Mouse (Mus musculus): ENCODE measurements around the gene Grm5. TPM values are rescaled to one million over a fixed set of nuclear protein-coding genes. Genes with fewer than 3 reads are reported as not detected.
A peak's percentile ranks its signal among the peaks of the same experiment; 100 is the strongest.

Grm5 gene
- polyA plus RNA-seq, 1 experiment from 2014 or later: 89.6 TPM

- Histone ChIP-seq H3K4me1 (no peaks in the 10 kb centered on the region), H3K9me3 (replicated peaks) (no peaks in the 10 kb centered on the region), H3K27me3 (replicated peaks) (no peaks in the 10 kb centered on the region), H3K36me3 (no peaks in the 10 kb centered on the region), H3K4me3 (replicated peaks) (no peak overlapping the region), H3K9ac (replicated peaks) (no peak overlapping the region), H3K27ac (replicated peaks) (no peak overlapping the region), H3K4me2 (no peak overlapping the region)
- no peak for ATAC-seq (ENCODE audit: low FRiP score)
- 56% methylated on average over 1 of the region's 1 CpGs for WGBS
These were observed 132.4 kb downstream of the Grm5 start for GRCm38 (mm10) chr7:87716393-87716792.

- 58% methylated on average over 1 of the region's 1 CpGs for WGBS
- Histone ChIP-seq H3K27me3 (replicated peaks) (no peaks in the 10 kb centered on the region), H3K4me3 (replicated peaks) (no peak overlapping the region), H3K4me1 (no peaks in the 10 kb centered on the region), H3K36me3 (no peaks in the 10 kb centered on the region), H3K4me2 (no peak overlapping the region), H3K27ac (replicated peaks) (no peak overlapping the region), H3K9ac (replicated peaks) (no peak overlapping the region), H3K9me3 (replicated peaks) (no peaks in the 10 kb centered on the region)
- no peak for ATAC-seq (ENCODE audit: low FRiP score)
These were observed 134.7 kb downstream of the Grm5 start for GRCm38 (mm10) chr7:87718631-87719030.

GRCm38 (mm10) chr7:87734511-87734910, 150.5 kb downstream of the Grm5 start:
- H3K36me3 ChIP-seq: no peaks in the 10 kb centered on the region
- no peaks in the 10 kb centered on the region for H3K9me3 ChIP-seq (replicated peaks)
- ATAC-seq (ENCODE audit: low FRiP score): no peak
- no peak overlapping the region for H3K4me3 ChIP-seq (replicated peaks)
- H3K9ac ChIP-seq (replicated peaks): no peak overlapping the region
- no peaks in the 10 kb centered on the region for H3K27me3 ChIP-seq (replicated peaks)
- no peaks in the 10 kb centered on the region for H3K4me1 ChIP-seq
- no peak overlapping the region for H3K27ac ChIP-seq (replicated peaks)
- no peak overlapping the region for H3K4me2 ChIP-seq

- Histone ChIP-seq H3K9ac (replicated peaks) (no peak overlapping the region), H3K27ac (replicated peaks) (no peak overlapping the region), H3K4me3 (replicated peaks) (no peak overlapping the region), H3K4me2 (no peak overlapping the region), H3K9me3 (replicated peaks) (no peaks in the 10 kb centered on the region), H3K4me1 (no peaks in the 10 kb centered on the region), H3K36me3 (no peaks in the 10 kb centered on the region), H3K27me3 (replicated peaks) (no peaks in the 10 kb centered on the region)
- ATAC-seq (ENCODE audit: low FRiP score): no peak
- WGBS: 60% methylated on average over 2 of the region's 2 CpGs
These were observed 178.0 kb downstream of the Grm5 start for GRCm38 (mm10) chr7:87761945-87762344.

- Histone ChIP-seq H3K9me3 (replicated peaks) (no peaks in the 10 kb centered on the region), H3K4me1 (no peaks in the 10 kb centered on the region), H3K27me3 (replicated peaks) (no peaks in the 10 kb centered on the region), H3K36me3 (no peaks in the 10 kb centered on the region), H3K4me2 (no peak overlapping the region), H3K9ac (replicated peaks) (no peak overlapping the region), H3K4me3 (replicated peaks) (no peak overlapping the region), H3K27ac (replicated peaks) (no peak overlapping the region)
- WGBS: 31% methylated on average over 3 of the region's 3 CpGs
- peak; percentile 59; the same call in 1 of the 2 replicates for ATAC-seq (ENCODE audit: low FRiP score)
These were observed 178.4 kb downstream of the Grm5 start for GRCm38 (mm10) chr7:87762376-87762775.

- Histone ChIP-seq H3K36me3 (no peaks in the 10 kb centered on the region), H3K4me1 (no peaks in the 10 kb centered on the region), H3K9me3 (replicated peaks) (no peaks in the 10 kb centered on the region), H3K4me3 (replicated peaks) (no peak overlapping the region), H3K9ac (replicated peaks) (no peak overlapping the region), H3K4me2 (no peak overlapping the region), H3K27me3 (replicated peaks) (no peaks in the 10 kb centered on the region), H3K27ac (replicated peaks) (no peak overlapping the region)
- no peak for ATAC-seq (ENCODE audit: low FRiP score)
- WGBS: 83% methylated on average over 1 of the region's 1 CpGs
These were observed 203.6 kb downstream of the Grm5 start for GRCm38 (mm10) chr7:87787560-87787959.

GRCm38 (mm10) chr7:87788963-87789362, 205.0 kb downstream of the Grm5 start:
- H3K4me2 ChIP-seq: no peak overlapping the region
- H3K9ac ChIP-seq (replicated peaks): no peak overlapping the region
- no peaks in the 10 kb centered on the region for H3K4me1 ChIP-seq
- H3K4me3 ChIP-seq (replicated peaks): no peak overlapping the region
- no peaks in the 10 kb centered on the region for H3K9me3 ChIP-seq (replicated peaks)
- H3K36me3 ChIP-seq: no peaks in the 10 kb centered on the region
- no peaks in the 10 kb centered on the region for H3K27me3 ChIP-seq (replicated peaks)
- peak; percentile 74 for ATAC-seq (ENCODE audit: low FRiP score)
- no peak overlapping the region for H3K27ac ChIP-seq (replicated peaks)

GRCm38 (mm10) chr7:87793896-87794295, 209.9 kb downstream of the Grm5 start:
- H3K9me3 ChIP-seq (replicated peaks): no peaks in the 10 kb centered on the region
- no peak overlapping the region for H3K27ac ChIP-seq (replicated peaks)
- no peak for ATAC-seq (ENCODE audit: low FRiP score)
- no peaks in the 10 kb centered on the region; the same call in 1 of the 2 replicates for H3K36me3 ChIP-seq
- WGBS: 79% methylated on average over 4 of the region's 4 CpGs
- H3K4me1 ChIP-seq: no peaks in the 10 kb centered on the region
- no peak overlapping the region for H3K4me3 ChIP-seq (replicated peaks)
- no peak overlapping the region for H3K4me2 ChIP-seq
- no peak overlapping the region for H3K9ac ChIP-seq (replicated peaks)
- no peaks in the 10 kb centered on the region for H3K27me3 ChIP-seq (replicated peaks)

GRCm38 (mm10) chr7:87824898-87825297, 240.9 kb downstream of the Grm5 start:
- Histone ChIP-seq H3K4me1 (no peaks in the 10 kb centered on the region), H3K4me3 (replicated peaks) (no peak overlapping the region), H3K4me2 (no peak overlapping the region), H3K9ac (replicated peaks) (no peak overlapping the region), H3K27ac (replicated peaks) (no peak overlapping the region), H3K36me3 (no peaks in the 10 kb centered on the region), H3K9me3 (replicated peaks) (no peaks in the 10 kb centered on the region), H3K27me3 (replicated peaks) (no peaks in the 10 kb centered on the region)
- 83% methylated on average over 1 of the region's 1 CpGs for WGBS
- no peak for ATAC-seq (ENCODE audit: low FRiP score)

GRCm38 (mm10) chr7:87834669-87835068, 250.7 kb downstream of the Grm5 start:
- no peaks in the 10 kb centered on the region for H3K9me3 ChIP-seq (replicated peaks)
- no peaks in the 10 kb centered on the region for H3K36me3 ChIP-seq
- H3K4me3 ChIP-seq (replicated peaks): no peak overlapping the region
- peak; percentile 91 for ATAC-seq (ENCODE audit: low FRiP score)
- H3K4me2 ChIP-seq: no peak overlapping the region
- H3K27me3 ChIP-seq (replicated peaks): no peaks in the 10 kb centered on the region
- WGBS: 51% methylated on average over 4 of the region's 4 CpGs
- no peak overlapping the region for H3K9ac ChIP-seq (replicated peaks)
- H3K4me1 ChIP-seq: no peaks in the 10 kb centered on the region
- H3K27ac ChIP-seq (replicated peaks): no peak overlapping the region

- Histone ChIP-seq H3K27me3 (replicated peaks) (no peaks in the 10 kb centered on the region), H3K9ac (replicated peaks) (no peak overlapping the region), H3K4me3 (replicated peaks) (no peak overlapping the region), H3K27ac (replicated peaks) (no peak overlapping the region), H3K9me3 (replicated peaks) (no peaks in the 10 kb centered on the region), H3K4me1 (no peaks in the 10 kb centered on the region), H3K36me3 (no peaks in the 10 kb centered on the region), H3K4me2 (no peak overlapping the region)
- no peak for ATAC-seq (ENCODE audit: low FRiP score)
- WGBS: 88% methylated on average over 1 of the region's 1 CpGs
These were observed 254.6 kb downstream of the Grm5 start for GRCm38 (mm10) chr7:87838579-87838978.

- H3K36me3 ChIP-seq: no peaks in the 10 kb centered on the region
- H3K9ac ChIP-seq (replicated peaks): no peak overlapping the region
- no peak overlapping the region for H3K27ac ChIP-seq (replicated peaks)
- no peak overlapping the region for H3K4me2 ChIP-seq
- H3K27me3 ChIP-seq (replicated peaks): no peaks in the 10 kb centered on the region
- ATAC-seq (ENCODE audit: low FRiP score): no peak
- H3K4me3 ChIP-seq (replicated peaks): no peak overlapping the region
- no peaks in the 10 kb centered on the region for H3K9me3 ChIP-seq (replicated peaks)
- no peaks in the 10 kb centered on the region for H3K4me1 ChIP-seq
These were observed 259.5 kb downstream of the Grm5 start for GRCm38 (mm10) chr7:87843496-87843895.

GRCm38 (mm10) chr7:87846082-87846481, 262.1 kb downstream of the Grm5 start:
- Histone ChIP-seq H3K4me2 (no peak overlapping the region), H3K27ac (replicated peaks) (no peak overlapping the region), H3K27me3 (replicated peaks) (no peaks in the 10 kb centered on the region), H3K4me1 (no peaks in the 10 kb centered on the region), H3K9ac (replicated peaks) (no peak overlapping the region), H3K36me3 (no peaks in the 10 kb centered on the region), H3K4me3 (replicated peaks) (no peak overlapping the region), H3K9me3 (replicated peaks) (no peaks in the 10 kb centered on the region)
- ATAC-seq (ENCODE audit: low FRiP score): no peak
